Mouse (Mus musculus): Measurements from ENCODE around the gene Tet3. TPM values are rescaled to one million over a fixed set of nuclear protein-coding genes. Genes with fewer than 3 reads are reported as not detected.
A peak's percentile ranks its signal among the peaks of the same experiment; 100 is the strongest.

Tet3 gene
- polyA plus RNA-seq, 1 experiment from 2014 or later = 7.9 TPM

DNA sequence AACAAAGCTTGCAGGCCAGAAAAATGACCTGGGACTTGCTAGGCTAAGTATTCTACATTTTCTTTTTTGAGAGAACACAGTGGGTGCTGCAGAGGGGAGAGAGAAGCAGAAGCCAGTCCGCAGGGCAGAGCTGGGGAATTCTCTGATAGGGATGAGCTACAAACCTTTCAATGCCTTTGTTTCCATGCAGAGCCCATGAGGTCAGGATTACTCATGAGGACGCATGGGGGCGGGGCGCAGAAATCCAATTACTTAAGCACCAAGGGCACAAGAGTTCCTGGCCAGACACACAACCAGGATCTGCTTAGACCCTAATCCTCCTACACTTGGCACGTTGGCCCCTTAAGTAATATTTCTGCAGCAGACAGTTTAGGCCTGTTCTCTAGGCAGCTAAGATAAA lies 23.7 kb downstream of the Tet3 start:
- Histone ChIP-seq H3K4me1 (ENCODE audit: insufficient read depth) (peaks cover 18% of the 10 kb centered on the region), H3K27me3 (ENCODE audit: insufficient read depth, low read length) (no peaks in the 10 kb centered on the region), H3K27ac (ENCODE audit: low read depth) (0 out of 2 replicates have a peak overlapping the region, but pooled peaks have one; percentile 6), H3K4me3 (ENCODE audit: low read depth, low read length) (no peak overlapping the region), H3K4me2 (ENCODE audit: low read depth, low read length) (no peak overlapping the region), H3K36me3 (replicated peaks; ENCODE audit: insufficient read depth, low read length) (peaks cover 18% of the 10 kb centered on the region; the same call in 1 of the 2 replicates), H3K9me3 (ENCODE audit: low read length) (no peaks in the 10 kb centered on the region), H3K9ac (replicated peaks) (no peak overlapping the region)
- 76% methylated on average over 5 of the region's 5 CpGs for WGBS (ENCODE audit: insufficient replicate concordance)
- DNase-seq (no peak), ATAC-seq (no peak)
- TF ChIP-seq EP300 (IDR thresholded peaks at IDR 0.05; ENCODE audit: low read depth) (no peak), CTCF (IDR thresholded peaks at IDR 0.05; ENCODE audit: low read depth) (no peak)

- 68% methylated on average over 4 of the region's 4 CpGs for WGBS (ENCODE audit: insufficient replicate concordance)
- Histone ChIP-seq H3K9ac (replicated peaks) (no peak overlapping the region), H3K4me1 (ENCODE audit: insufficient read depth) (peaks cover 9% of the 10 kb centered on the region), H3K27me3 (ENCODE audit: insufficient read depth, low read length) (no peaks in the 10 kb centered on the region), H3K36me3 (replicated peaks; ENCODE audit: insufficient read depth, low read length) (peaks cover 19% of the 10 kb centered on the region; the same call in 1 of the 2 replicates), H3K9me3 (ENCODE audit: low read length) (no peaks in the 10 kb centered on the region), H3K4me3 (ENCODE audit: low read depth, low read length) (no peak overlapping the region), H3K27ac (ENCODE audit: low read depth) (0 out of 2 replicates have a peak overlapping the region, but pooled peaks have one; percentile 8), H3K4me2 (ENCODE audit: low read depth, low read length) (no peak overlapping the region)
- no peak; the same call in 1 of the 2 replicates for ATAC-seq
- no peak for DNase-seq
- TF ChIP-seq CTCF (IDR thresholded peaks at IDR 0.05; ENCODE audit: low read depth) (no peak), EP300 (IDR thresholded peaks at IDR 0.05; ENCODE audit: low read depth) (no peak)
Measured at GRCm38 (mm10) chr6:83433546-83433945, 25.3 kb downstream of the Tet3 start.

DNA sequence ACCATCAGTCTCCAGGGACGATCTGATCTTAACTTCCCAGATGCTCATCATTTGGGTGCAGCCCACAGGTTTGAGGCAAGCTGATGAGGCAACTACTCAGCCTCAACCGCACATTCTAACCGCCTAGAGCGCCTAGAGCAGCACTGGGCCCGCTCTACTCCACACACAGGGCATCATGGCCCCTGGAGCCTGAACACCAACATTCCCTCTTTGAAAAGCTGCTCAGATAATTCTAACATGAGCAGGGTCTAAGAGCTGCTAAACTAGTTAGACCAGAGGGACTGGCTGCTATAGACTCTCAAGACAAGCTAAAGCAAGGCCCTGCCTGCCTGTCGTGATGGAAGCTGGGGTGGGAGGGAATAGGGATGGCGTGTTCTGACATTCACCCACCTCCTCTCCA lies 25.9 kb downstream of the Tet3 start:
- no peak for DNase-seq
- Histone ChIP-seq H3K9me3 (ENCODE audit: low read length) (no peaks in the 10 kb centered on the region), H3K9ac (replicated peaks) (no peak overlapping the region), H3K27me3 (ENCODE audit: insufficient read depth, low read length) (no peaks in the 10 kb centered on the region), H3K27ac (ENCODE audit: low read depth) (no peak overlapping the region), H3K4me3 (ENCODE audit: low read depth, low read length) (no peak overlapping the region), H3K36me3 (replicated peaks; ENCODE audit: insufficient read depth, low read length) (peaks cover 13% of the 10 kb centered on the region; the same call in 1 of the 2 replicates), H3K4me1 (ENCODE audit: insufficient read depth) (peaks cover 9% of the 10 kb centered on the region), H3K4me2 (ENCODE audit: low read depth, low read length) (no peak overlapping the region)
- WGBS (ENCODE audit: insufficient replicate concordance) = 78% methylated on average over 7 of the region's 7 CpGs
- TF ChIP-seq CTCF (IDR thresholded peaks at IDR 0.05; ENCODE audit: low read depth) (no peak), EP300 (IDR thresholded peaks at IDR 0.05; ENCODE audit: low read depth) (no peak)
- no peak for ATAC-seq

DNA sequence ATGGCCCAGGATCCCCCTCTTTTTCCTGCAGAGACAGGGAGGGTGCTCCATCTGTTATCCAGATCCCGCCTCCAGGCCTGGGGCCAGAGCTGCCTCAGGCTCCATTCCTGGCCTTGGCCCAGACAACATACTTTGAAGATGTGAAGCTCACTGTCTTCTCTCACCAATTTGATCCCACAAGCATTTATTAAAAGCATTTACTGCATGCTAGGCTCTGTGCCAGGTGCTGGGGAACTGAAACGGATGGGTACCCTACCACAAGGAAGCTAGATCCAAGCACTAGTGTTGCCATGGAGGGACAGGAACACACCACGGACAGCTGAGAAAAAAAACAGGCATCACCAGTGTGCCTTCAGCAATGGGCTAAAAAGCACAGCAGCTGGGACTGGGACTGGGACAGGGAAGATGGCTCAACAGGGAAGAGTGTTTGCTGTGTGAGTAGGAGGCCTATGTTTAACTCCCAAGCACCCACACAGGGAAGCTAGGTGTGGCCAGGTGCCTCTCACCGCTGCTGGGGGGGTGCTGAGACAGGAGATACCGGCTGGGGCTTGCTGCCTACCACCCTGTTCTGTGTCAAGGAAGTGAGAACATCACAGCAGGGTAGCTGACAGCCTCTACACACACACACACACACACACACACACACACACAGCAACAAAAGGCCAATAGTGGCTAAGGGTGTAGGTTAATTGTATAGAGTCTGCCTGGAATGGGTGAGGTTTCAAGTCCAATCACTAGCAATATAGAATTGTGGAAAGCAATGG lies 30.7 kb downstream of the Tet3 start:
- Histone ChIP-seq H3K4me1 (ENCODE audit: insufficient read depth) (peaks cover 4% of the 10 kb centered on the region; the same call in 1 of the 2 replicates), H3K27ac (ENCODE audit: low read depth) (no peak overlapping the region), H3K4me2 (ENCODE audit: low read depth, low read length) (no peak overlapping the region), H3K4me3 (ENCODE audit: low read depth, low read length) (no peak overlapping the region), H3K36me3 (replicated peaks; ENCODE audit: insufficient read depth, low read length) (peaks cover 11% of the 10 kb centered on the region), H3K9me3 (ENCODE audit: low read length) (no peaks in the 10 kb centered on the region), H3K9ac (replicated peaks) (no peak overlapping the region), H3K27me3 (ENCODE audit: insufficient read depth, low read length) (no peaks in the 10 kb centered on the region)
- no peak for ATAC-seq
- no peak for DNase-seq
- 64% methylated on average over 5 of the region's 5 CpGs for WGBS (ENCODE audit: insufficient replicate concordance)
- no peak for TF ChIP-seq EP300 (IDR thresholded peaks at IDR 0.05; ENCODE audit: low read depth)
- TF ChIP-seq CTCF (IDR thresholded peaks at IDR 0.05; ENCODE audit: low read depth) = no peak

GRCm38 (mm10) chr6:83427512-83427911 lies 31.4 kb downstream of the Tet3 start:
- DNase-seq (no peak), ATAC-seq (no peak)
- no peaks in the 10 kb centered on the region for H3K4me1 ChIP-seq (ENCODE audit: insufficient read depth)
- H3K27me3 ChIP-seq (ENCODE audit: insufficient read depth, low read length) = no peaks in the 10 kb centered on the region
- H3K27ac ChIP-seq (ENCODE audit: low read depth) = no peak overlapping the region
- no peak overlapping the region for H3K4me3 ChIP-seq (ENCODE audit: low read depth, low read length)
- no peak overlapping the region for H3K4me2 ChIP-seq (ENCODE audit: low read depth, low read length)
- 81% methylated on average over 6 of the region's 6 CpGs for WGBS (ENCODE audit: insufficient replicate concordance)
- TF ChIP-seq EP300 (IDR thresholded peaks at IDR 0.05; ENCODE audit: low read depth) (no peak), CTCF (IDR thresholded peaks at IDR 0.05; ENCODE audit: low read depth) (no peak)
- H3K9ac ChIP-seq (replicated peaks) = no peak overlapping the region
- peaks cover 7% of the 10 kb centered on the region for H3K36me3 ChIP-seq (replicated peaks; ENCODE audit: insufficient read depth, low read length)
- no peaks in the 10 kb centered on the region for H3K9me3 ChIP-seq (ENCODE audit: low read length)

DNA sequence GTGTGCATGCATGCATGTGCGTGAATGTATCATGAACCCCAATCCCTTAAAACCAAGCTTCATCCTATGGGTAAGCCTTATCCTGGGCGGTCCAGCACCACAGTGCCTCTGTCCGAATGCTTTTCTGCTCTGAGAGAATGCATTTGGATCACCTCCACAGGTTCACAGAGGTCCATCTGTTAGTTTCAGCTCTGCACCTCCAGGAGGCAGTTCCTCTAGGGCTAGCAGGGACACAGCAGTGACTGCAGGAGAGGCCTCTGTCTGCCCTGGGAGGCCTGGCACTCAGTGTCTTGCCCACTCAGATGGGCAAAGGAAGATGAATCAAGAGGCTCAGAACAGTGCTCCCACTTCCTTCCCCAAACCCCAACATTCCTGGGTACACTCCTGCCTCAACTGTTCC lies 32.3 kb downstream of the Tet3 start:
- TF ChIP-seq EP300 (IDR thresholded peaks at IDR 0.05; ENCODE audit: low read depth) (no peak), CTCF (IDR thresholded peaks at IDR 0.05; ENCODE audit: low read depth) (no peak)
- Histone ChIP-seq H3K27me3 (ENCODE audit: insufficient read depth, low read length) (no peaks in the 10 kb centered on the region), H3K36me3 (replicated peaks; ENCODE audit: insufficient read depth, low read length) (peaks cover 7% of the 10 kb centered on the region), H3K4me3 (ENCODE audit: low read depth, low read length) (no peak overlapping the region), H3K4me1 (ENCODE audit: insufficient read depth) (no peaks in the 10 kb centered on the region), H3K4me2 (ENCODE audit: low read depth, low read length) (no peak overlapping the region), H3K27ac (ENCODE audit: low read depth) (no peak overlapping the region), H3K9ac (replicated peaks) (no peak overlapping the region), H3K9me3 (ENCODE audit: low read length) (no peaks in the 10 kb centered on the region)
- DNase-seq = no peak
- ATAC-seq = no peak
- WGBS (ENCODE audit: insufficient replicate concordance) = 90% methylated on average over 3 of the region's 3 CpGs

All from liver, postnatal 0 days (tissue).